Mouse (Mus musculus): ENCODE results near the gene Dip2a.
A peak's percentile ranks its signal among the peaks of the same experiment; 100 is the strongest.

Dip2a gene

DNA sequence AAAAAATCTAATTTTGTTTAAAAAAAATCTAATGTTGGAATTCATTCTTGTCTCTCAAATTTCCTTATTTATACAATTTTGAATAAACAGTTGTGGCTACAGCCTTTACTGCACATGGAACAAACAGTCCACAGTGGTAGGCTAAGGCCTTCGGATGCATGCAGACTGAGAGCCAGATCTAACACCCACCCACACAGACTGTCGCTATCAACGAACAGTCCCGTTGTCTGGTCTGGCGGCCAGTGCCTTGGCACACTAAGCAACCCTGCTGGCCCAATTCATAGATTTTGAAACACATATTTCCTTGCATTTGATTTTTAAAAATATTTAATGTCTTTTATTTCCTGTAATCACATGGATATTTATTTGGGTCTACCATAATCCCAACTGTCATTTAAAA, 45.0 kb downstream of the Dip2a start:
- no peak for DNase-seq

DNA sequence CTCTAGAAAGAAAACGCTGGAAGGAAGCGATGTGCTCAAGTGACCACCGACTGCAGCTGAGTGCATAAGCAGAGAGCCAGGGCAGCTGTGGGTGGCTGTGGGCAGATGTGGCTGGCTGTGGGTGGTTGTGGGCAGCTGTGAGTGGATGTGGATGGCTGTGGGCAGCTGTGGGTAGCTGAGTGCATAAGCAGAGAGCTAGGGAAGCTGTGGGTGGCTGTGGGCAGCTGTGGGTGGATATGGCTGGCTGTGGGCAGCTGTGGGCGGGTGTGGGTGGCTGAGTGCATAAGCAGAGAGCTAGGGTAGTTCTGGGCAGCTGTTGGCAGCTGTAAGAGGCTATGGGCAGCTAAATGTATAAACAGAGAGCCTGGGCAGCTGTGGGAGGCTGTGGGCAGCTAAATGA, 51.9 kb downstream of the Dip2a start:
- DNase-seq, result no peak

DNA sequence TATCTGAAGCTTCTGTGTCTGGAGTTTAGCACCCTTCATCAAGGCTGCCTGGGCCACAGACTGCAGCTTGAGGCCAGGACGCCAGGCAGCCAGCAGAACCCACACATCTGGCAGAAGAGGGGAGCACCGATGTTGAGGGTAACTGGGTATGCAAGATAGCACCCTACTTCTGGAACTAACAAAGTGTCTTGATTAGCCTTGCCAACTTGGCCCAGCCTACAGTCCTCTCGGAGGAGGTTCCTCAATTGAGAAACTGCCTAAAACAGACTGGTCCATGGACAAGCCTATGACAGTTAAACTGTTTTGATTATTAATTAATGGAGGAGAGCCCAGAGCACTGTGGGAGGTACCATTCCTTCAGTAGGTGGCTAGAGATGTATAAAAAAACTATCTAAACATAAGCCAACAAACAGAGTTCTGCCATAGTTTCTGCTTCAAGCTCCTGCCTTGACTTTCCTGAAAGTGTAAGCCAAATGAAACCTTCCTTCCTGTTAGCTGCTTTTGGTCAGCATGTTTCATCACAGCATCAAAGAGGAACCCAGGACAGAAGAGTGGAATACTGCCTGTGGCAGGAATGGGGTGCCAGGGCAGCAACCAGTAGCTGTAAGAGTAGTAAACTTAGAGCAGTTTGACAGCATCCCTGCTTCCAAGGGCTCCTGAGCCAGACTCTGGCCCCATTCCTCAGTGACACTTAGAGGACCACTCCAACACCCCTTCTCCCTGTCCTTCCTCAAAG, 55.0 kb downstream of the Dip2a start:
- no peak for DNase-seq

DNA sequence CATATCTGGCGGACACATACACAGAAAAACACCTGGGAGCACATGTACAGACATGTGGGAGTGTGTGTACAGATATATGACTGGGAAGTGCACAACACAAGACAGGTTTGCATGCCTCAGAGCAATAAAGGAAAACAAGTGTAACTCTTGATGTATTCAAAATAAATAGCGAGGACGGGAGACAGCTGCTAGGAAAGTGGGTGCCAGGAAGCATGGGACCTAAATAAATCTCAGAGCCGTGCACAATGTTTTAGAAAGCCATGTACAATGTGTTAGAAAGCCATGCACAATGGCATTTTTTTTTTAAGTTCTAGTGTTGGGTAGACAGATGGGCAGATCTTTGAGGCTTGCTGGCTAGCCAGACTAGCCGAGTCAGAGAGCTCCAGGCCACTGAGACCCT, 56.0 kb downstream of the Dip2a start:
- DNase-seq, result no peak

DNA sequence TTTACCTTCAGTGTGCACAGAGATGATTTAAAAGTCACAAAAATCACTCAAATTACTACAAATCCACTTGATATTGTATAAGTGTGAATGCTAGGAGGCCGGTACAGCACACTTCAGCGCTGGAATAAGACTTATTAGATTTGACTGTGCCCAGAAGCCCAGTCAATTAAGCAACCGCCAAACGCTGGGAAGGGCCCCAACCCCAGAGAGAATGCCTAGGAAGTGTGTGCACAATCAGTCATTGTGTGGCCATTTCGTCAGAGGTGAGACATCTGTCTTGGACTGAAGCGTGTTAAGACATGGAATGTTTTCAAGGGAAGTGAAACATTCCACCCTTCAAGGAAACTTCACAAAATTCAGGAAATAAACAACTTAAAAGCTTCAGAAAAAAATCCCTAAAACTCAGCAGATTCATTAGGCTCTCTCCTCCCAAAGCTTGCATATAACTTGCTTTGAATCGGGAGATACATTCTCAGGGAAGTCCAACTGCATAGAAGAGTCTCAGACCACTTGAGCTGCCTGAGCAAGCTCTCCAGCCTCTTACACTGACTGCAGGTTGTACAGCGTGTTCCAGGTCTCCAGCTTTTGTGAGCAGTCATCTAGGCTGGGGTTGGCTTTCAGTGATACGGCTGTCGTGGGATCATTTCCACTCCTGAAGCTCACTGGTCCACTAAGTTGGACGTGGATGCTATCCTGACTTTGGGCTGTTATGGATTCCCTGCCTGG, 56.7 kb downstream of the Dip2a start:
- no peak for DNase-seq

DNA sequence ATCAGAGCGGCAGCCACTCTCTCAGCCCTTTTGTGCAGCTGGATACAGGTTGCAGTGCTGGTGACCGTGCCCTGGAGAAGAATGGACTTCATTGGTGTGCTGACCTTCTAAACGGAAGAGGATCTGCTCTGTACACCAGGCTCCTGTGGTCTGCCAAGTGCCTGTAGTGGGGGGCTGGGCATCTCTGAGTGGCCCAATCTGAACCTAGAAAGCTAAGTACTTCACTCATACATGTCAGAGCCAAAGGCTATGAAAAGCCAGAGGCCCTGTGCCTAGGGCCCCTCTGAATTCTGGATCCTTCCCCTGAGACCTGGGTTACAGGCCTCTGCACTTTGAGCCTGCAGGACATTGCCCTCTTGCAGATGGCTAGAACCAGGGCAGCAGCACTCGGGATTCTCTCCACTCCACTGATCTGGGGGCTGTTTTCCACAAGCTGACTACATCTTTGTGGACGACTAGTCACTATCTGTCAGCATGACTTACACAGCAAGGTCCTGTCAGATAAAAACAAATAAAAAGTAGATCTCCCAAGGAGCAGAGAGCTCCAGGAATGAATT, 66.5 kb downstream of the Dip2a start:
- DNase-seq, result no peak

DNA sequence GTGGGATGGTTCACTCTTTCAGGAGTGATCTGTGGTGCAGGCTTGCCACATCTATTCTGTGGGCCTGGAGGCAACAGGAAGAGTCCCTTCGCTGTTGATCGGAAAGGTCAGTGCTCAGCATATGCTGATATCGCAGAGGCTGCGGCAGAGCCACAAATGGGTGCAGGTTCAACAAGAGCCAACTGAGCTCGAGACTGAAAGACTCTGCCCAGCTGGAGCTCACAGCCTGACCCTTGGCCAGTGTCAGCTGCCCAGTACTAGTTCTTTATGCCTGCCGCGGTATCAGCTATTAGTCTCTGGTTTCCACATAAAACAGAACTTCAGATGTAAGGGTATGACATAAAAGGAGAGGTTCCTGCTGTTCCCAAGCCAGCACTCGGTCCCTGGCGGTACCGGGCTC, 69.8 kb downstream of the Dip2a start:
- DNase-seq, result no peak

DNA sequence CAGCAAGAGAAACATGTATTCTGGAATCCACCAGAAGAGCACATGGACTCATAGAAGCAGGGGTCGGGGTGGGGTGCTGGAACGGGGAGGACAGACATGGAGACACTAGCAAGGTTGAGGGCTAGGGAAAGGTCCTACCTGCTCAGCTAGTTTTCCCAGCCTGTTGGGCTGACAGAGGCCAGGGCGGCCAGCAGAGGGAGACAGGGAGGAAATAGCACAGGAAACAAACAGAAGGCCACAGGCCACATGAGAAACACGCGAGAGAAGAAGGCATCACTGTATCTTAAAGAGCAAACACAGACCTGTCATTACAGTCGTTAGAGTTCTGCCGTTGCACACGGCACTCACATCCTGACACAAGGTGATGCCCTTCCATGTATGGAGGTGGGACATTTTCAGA, 73.9 kb downstream of the Dip2a start:
- no peak for DNase-seq

DNA sequence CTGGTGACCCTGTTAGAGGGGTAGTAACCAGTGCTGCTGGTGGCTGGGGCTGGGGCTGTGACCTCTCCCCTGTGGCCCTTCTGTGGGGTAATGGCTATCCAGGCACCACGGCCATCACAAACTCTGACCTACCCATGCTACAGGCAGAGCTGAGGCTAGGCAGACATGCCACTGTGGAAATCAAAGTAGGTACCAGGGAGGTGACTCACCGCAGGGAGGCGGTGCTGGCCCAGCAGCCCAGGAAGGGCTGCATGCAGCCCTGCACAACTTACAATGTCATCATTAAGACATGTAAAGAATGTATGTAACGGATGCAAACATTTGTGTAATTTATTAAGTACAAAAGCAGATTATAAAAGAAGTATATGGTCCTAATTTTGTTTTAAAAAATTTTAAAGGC, 82.7 kb downstream of the Dip2a start:
- DNase-seq, result no peak

DNA sequence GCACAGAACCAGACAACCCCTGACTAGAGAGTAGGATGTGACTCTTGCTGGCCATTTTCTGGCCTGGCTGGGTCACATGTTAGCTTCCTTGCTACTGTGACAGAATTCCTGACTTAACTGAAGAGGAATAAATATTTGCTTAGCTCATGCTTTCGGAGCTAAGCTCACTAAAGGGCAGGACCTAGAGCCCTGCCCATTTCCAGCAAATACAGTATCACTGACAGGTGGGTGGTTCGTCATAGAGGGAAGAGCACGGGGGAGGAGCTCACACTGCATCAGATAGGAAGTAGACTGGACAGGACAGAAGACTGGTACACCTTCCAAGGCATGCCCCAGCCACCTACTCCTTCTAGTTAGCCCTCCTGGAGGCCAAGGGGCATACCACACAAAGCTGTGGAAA, 83.6 kb downstream of the Dip2a start:
- DNase-seq, result no peak

DNA sequence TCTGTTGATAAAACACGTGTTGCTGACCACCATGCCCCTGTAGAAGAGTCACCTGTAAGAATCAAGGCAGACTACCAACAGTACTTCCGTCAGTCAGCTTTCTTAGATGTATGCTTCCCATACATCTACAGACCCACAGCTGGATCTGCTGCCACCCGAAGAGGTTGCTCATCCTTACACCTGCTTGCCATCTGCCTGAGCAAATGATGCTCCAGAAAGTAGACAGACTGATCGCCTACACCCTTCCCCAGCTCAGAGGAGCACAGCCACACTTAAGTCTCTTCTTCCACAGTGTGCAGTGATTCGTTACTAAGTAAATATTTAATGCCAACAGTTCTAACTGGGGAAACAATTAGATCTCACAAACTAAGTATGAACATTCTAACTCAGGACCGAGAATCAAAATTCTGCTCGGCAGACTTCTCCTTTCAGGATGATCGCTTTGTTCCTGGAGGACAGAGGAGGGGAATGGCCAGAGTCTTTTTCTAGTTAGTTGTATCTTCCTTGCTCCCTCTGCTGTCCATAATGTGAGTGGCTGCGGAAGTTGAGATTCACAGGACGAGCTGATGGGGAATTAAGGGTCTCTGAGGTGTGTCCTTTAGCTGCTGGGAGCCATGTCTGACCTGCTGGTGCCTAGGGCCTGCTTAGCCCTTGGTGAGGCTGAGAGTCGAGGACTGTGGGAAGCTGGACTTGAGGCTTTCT, 84.6 kb downstream of the Dip2a start:
- no peak for DNase-seq

DNA sequence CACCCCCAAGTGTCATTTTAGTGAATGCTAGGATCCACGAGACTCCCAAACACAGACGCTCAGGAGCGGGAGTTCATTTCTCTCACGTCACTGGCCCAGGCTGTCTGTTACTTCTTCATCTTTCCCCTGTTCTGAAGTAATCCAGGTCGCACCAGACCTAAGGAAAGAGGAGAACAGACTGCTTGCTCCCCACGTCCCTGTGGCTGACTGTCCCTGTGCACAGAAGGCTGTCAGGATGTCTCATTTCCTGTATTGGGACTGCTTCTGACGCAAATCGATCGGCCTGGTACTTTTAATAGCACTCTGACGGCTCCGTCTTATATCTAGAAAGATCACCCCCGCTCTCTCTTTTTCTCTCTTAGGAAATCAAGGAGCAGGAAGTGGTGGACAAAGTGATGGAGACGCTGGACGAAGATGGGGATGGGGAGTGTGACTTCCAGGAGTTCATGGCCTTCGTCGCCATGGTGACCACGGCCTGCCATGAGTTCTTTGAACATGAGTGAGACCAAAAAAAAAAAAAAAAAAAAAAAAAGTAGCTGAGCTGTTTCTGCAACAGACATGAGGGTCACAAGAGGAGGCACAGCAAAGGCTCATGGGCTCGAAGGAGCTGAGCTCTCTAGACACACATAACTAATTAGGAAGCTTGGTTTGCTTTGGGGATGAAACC, 85.4 kb downstream of the Dip2a start:
- peak; percentile 93 for DNase-seq

DNA sequence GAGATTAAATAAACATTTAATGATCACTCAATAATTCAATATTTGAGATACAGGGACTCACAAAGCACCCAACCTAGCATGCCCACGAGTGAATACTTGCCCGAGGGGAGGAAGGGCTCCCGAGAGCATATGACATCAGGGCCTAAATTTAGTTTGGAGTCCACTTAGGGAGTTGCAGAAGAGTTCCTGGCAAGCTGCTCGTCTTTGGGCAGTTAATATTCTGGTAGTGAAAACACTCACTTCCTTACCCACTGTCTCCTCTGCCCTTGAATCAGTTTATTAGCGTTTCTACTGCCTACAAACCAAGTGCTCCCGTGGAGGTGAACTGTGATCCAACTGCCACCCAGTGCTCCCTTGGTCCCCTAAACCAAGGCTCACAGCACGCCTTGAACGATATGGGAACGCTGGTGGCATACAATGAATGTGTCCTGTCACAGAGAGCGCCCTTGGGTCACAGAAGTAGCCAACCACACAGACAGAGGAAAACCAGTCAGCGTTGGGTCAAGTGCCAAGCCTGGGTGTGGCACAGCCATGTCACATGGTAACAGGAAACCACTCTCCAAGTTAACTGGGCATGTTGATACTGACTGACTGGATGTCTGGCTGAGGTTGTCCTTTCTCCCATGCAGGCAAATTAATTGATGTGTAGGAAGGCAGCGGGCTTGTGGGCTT, 87.2 kb downstream of the Dip2a start:
- DNase-seq, result peak; percentile 99

DNA sequence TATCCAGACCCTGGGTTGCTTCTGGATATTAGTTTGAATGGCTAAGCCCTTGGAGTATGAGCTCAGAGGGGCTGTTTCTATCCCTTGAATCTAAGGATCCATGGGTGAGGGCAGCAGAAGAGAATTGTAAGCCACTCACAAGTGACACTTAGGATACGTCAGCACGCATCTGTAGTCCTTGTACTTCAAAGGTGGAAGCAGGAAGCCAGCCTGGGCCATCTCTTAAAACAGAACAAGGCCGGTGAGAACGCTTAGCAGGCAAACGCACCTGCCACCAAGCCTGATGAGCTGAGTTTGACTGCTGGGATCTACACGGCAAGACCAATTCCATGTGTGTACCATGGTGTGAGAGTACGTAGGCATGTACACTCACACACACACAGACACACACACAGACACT, 87.9 kb downstream of the Dip2a start:
- peak; percentile 64 for DNase-seq

DNA sequence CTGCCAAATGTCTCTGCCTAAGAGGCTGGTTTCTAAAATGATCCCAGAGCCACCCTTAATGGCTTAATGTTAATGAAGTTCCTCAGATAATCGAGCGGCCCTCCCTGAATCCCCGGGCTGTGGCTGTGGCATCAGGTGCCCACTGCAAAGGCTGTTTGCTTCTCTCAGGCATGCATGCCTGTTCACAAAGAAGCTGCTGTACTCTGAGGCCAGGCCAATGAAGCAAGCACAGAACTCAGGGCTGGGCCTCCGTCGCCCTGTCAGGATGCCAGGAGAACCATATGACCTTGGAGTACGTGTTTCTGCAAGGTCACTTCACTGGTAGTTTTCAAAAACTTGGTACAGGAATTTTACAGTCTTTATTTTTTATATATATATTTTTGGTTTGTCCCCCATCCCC, 89.5 kb downstream of the Dip2a start:
- DNase-seq, result peak; percentile 81

DNA sequence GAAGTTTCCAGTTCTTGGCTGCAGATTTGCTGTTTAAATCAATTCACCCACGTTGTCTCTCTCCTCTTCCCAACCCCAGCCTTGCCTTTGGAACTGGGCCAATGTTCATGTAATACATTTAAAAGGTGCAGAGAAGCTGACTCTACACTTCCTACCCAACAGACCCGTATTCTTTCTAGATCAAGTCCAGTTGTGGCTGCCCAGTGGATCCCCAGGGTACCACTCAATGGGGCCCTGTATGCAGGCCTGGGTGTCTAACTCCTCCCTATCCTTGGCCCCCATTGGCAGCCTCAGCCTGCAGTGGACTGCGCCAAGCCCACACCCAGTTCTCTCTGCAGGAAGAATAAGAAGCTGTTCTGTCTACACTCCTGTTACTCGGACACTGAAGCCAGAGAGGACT, 91.6 kb downstream of the Dip2a start, which contains the start of gene S100b:
Gene S100b, plus strand, starts transcription at position 318 of the 400 bp plus-strand sequence.
- peak; percentile 91 for DNase-seq

DNA sequence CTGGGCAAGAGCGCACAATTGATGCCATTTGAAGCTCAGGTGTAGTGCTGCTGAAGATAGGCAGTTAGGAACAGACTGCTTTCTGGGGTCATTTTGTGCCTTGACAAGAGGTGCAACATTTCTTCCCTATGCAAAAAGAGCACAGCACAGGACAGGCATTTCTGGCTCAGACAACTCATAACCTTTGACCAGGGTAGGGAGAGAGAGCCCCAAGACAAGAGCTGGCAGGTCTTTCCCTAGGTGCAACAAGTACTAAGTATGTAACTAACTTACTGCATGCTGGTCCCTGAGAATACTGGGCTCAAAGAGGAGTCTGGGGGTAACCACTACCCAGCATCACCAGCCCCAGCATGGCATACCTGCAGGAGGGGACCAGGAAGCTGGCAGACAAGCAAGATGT, 92.0 kb downstream of the Dip2a start:
- DNase-seq, result no peak

DNA sequence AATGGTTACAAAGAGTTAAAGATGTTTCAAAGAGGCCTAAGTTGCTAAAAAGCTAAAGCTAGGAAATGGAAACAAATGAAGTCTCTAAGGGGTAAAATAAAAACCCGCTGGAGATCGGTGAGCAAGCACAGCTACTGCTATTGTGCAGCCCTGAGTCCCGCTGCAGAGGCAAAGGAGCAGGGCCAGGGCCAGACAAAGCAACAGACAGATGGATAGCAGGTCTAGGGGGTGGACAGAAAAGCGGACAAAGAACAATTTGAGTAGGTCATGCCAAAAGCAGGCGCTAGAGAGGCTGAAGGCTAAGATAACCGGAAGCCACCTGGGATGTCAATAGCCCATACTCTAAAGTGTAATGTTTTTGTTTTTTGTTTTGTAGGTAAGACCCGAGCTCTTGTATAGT, 94.2 kb downstream of the Dip2a start:
- DNase-seq, result peak; percentile 61

DNA sequence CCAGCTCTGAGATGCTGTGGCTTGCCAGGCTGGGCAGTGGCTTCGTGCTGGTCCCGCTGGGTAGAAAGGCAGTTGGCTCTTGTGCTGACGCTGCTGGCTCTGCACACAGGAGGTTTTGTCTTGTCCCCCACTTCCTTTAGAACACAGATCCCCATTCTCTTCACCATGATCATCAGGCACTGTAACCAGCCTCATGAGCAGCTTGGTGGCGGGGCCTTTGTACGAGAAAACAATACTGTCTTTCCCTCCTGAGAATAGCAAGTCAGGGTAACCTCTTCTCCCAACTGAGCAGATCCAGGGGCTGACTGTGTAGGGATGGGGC, 96.5 kb downstream of the Dip2a start:
- DNase-seq, result peak; percentile 74

DNA sequence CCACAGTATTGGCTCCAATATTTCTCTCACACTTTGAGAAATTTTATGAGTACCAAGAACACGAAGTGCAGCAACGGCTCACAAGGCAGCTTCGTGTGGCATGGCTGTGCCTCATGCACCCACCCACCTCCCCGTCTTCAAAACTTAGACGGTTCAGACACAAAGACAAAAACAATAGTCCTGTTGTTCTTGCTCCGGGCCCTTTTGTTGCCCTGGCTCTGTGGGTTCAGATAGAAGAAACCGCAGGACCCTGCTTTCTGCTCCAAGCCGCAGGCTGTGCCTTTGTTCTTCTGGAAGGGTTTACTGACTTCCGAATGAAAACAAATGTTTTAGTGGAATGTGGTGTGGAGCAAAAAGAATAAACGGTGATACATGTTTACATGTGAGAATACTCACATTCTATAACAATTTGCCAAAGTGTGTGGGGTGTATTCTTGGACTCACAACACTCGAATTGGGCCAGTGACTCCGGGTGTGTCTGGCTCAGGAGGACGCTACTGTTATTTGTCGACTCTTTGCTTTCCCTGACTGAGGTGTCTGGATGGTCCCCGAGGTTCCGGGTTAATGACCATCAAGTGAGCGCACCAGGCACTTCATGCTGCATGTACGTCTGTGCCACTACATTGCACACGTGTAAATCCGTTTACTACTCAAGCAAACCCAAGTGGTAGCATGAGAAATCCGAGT, 97.0 kb downstream of the Dip2a start:
- peak; percentile 71 for DNase-seq

DNA sequence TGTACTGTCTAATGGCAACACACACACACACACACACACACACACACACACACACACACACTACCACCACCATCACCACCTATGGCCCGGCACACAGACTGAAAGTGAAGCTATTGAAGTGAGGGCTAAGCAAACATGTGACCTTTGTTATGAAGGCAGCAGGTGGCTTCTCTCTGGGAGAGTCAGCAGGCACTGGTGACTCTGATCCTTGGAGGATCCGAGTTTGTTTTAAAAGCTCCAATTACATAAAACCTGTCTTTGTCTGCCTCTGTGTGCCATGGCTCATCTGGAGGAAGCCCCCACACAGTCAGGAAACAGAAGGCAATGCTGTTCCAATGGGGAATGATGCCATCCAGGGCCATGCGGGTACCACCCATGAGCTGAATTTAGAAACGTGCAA, 98.5 kb downstream of the Dip2a start:
- DNase-seq, result peak; percentile 70

DNA sequence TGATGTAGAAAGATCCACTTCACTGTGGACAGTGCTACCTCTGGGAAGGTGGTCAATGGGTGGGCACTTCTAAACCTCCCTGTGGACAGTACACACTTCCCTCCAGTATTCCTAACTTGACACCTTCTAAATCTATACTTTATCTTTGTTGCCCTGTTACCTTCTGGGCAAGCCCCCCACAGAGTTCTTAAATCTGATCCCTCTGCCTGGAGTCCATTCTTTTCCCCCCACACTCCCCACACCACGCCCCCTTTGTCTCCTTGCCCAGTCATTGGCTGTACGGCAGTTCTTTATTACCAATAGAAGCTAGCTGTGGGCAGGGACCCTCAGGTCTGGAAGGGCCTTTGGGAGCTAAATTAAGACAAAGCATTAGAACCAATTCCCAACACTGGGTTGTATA, 100.0 kb downstream of the Dip2a start:
- peak; percentile 76 for DNase-seq
